Mouse (Mus musculus) midbrain, embryonic 15.5 days (tissue): ENCODE results near the gene Tmem198. TPM values are rescaled to one million over a fixed set of nuclear protein-coding genes. Genes with fewer than 3 reads are reported as not detected.

Experiments
- ATAC-seq: fragments of 200-750 bp; cut with Nextera tagmentation; replicated peaks from 2 replicates; pipeline ENCODE4 v1.8.0; 2017; ENCODE audit warnings: moderate TSS enrichment
- H3K27ac ChIP-seq: fragments of 300-500 bp; sonication (generic); 2 replicates; pipeline ENCODE4 v1.5.1; 2015; ENCODE audit warnings: mild to moderate bottlenecking, inconsistent platforms
- H3K27me3 ChIP-seq: fragments of 300-500 bp; sonication (generic); replicated peaks from 2 replicates; pipeline ENCODE4 v1.6.1; 2015; ENCODE audit warnings: inconsistent platforms
- H3K36me3 ChIP-seq: fragments of 300-500 bp; sonication (generic); replicated peaks from 2 replicates; pipeline ENCODE4 v1.6.1; 2015; ENCODE audit warnings: inconsistent platforms
- H3K4me1 ChIP-seq: fragments of 300-500 bp; sonication (generic); 2 replicates; pipeline ENCODE4 v1.6.1; 2015; ENCODE audit warnings: inconsistent platforms
- H3K4me2 ChIP-seq: fragments of 300-500 bp; sonication (generic); 2 replicates; pipeline ENCODE4 v1.6.1; 2015; ENCODE audit warnings: inconsistent platforms, mild to moderate bottlenecking, moderate library complexity
- H3K4me3 ChIP-seq: fragments of 300-500 bp; sonication (generic); 2 replicates; pipeline ENCODE4 v1.5.1; 2015; ENCODE audit warnings: mild to moderate bottlenecking, inconsistent platforms
- H3K9ac ChIP-seq: fragments of 300-500 bp; sonication (generic); 2 replicates; pipeline ENCODE4 v1.6.1; 2015; ENCODE audit warnings: mild to moderate bottlenecking, inconsistent platforms
- H3K9me3 ChIP-seq: fragments of 300-500 bp; sonication (generic); 2 replicates; pipeline ENCODE4 v1.6.1; 2016; ENCODE audit warnings: inconsistent platforms
- WGBS: fragments of 180-500 bp; shearing (Covaris S2); methylation state at CpG from one replicate; pipeline ENCODE4 v1.1.7; 2015; ENCODE audit warnings: mixed read lengths; 5-methylcytosine and 5-hydroxymethylcytosine counted together
- polyA plus RNA-seq: library from polyadenylated mRNA; unstranded; fragments of >200 nt; fragmentation: Nextera tagmentation; extraction: Ambion mirVana; gene quantifications from 2 replicates; pipeline ENCODE4 v1.2.1, GENCODE M21; 2015

Tmem198 gene
- polyA plus RNA-seq, 1 experiment from 2014 or later, result 60.0 TPM

DNA sequence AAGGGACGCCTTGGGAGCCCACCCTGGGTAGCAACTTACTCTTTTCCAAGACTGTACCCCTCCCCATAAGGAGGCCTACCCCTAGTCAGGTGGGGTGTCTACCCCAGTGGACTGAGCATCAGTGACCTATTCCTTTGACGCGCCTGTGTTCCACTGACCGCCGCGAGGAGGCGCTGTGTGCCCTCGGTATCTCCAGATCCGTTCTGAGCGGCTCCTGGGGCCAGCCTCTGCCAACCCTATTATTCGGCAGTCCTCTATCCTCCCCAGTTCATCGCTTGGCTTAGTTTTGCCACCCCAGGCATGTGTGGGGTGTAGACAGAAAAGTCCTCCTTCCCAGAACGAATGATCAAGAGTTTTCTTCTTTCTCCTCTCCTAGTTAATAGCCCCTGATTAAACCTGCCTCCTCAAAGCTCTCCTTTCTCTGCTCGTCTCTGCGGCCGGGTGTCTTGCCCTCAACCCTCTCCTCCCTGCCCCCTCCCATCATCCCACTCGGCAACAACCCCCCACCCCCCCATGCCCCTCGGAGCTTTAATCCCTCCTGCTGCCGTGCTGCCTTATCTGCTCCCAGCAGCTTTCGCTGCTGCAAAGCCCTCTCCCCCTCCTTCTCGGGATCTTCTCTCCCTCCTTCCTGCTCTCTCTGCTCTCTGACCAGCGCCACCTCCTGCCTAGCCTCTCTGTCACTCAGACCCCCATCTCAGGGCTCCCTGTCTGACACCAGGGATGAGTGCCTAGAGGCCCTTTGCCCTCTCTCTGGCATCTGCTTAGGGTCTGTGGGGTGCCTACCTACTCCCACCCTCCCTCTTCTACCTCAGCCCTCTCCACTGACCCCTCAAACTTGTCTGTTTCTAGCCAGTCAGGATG is 33.4 kb upstream of the Tmem198 start:
- Histone ChIP-seq H3K27me3 (peaks cover 10% of the 10 kb centered on the region), H3K4me1 (peaks cover 91% of the 10 kb centered on the region), H3K4me2 (peak overlapping the region; percentile 34), H3K36me3 (no peaks in the 10 kb centered on the region), H3K27ac (peak overlapping the region; percentile 82), H3K9me3 (no peaks in the 10 kb centered on the region), H3K4me3 (peak overlapping the region; percentile 17), H3K9ac (peak overlapping the region; percentile 16; the same call in 1 of the 2 replicates)
- 1% methylated on average over 22 of the region's 22 CpGs for WGBS
- peak; percentile 31 for ATAC-seq

DNA sequence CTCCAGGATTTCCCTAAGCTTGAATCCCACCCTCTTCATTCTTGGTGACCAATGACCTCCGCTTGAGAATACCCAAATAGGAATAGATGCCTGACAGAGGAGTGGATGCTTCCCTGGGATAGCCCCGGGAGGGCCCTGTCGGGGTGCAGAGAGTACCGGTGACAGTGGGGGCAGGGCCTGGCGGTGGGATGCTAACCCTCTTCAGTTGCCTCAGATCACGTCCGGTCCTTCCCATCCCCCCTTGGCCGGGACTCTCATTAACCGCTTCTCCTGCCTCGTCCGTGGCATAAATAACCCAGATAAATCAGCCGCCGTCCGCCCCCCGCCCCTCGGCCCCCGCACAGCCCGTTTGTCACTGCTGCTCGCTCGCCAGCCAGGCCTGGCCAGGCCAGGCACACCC is 32.7 kb upstream of the Tmem198 start:
- peaks cover 96% of the 10 kb centered on the region for H3K4me1 ChIP-seq
- no peak overlapping the region for H3K4me3 ChIP-seq
- H3K9ac ChIP-seq, result no peak overlapping the region; the same call in 1 of the 2 replicates
- H3K27me3 ChIP-seq, result peaks cover 15% of the 10 kb centered on the region
- no peaks in the 10 kb centered on the region for H3K9me3 ChIP-seq
- H3K4me2 ChIP-seq, result peak overlapping the region; percentile 34
- H3K36me3 ChIP-seq, result no peaks in the 10 kb centered on the region
- WGBS, result 2% methylated on average over 20 of the region's 20 CpGs
- peak overlapping the region; percentile 82 for H3K27ac ChIP-seq
- no peak for ATAC-seq

DNA sequence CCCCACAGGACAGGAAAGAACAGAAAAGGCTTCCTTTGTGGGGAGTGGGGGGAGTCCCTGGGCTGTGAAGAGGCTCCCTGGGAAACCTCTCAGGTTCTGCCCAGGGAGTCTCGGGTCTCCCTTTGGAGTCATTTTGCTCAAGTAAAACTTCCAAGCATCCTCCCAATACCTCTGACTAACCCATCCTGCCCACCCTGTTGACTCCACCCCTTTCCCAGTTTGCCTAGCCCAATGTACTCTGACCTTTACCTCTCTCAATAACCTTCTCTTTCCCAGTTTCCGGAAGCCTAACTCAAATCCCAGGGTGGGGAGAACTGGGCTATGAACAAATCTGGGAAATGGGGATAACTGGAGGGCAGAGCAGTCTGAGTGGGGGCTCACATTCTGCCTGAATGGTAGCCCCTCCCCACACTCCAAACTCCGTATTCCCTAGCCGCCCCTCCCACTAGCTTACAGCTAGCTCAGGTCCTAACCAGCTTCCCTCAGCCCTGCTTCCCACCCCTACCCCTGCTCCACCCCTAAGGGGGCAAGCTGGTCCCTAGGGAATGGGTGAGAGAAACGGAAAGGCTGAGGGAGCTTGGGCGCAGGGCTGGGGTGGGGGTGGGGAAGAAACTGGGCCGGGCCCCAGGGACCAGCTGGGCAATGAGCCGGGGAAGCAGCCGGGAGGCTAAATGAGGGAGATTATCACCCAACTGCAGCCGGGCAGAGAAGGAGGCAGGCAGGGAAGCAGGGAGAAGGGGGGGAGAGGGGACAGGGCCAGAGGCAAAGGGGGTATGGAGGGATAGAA is 31.9 kb upstream of the Tmem198 start:
- ATAC-seq, result no peak
- peaks cover 89% of the 10 kb centered on the region for H3K4me1 ChIP-seq
- peak overlapping the region; percentile 82 for H3K27ac ChIP-seq
- peaks cover 15% of the 10 kb centered on the region for H3K27me3 ChIP-seq
- no peaks in the 10 kb centered on the region for H3K36me3 ChIP-seq
- peak overlapping the region; percentile 34 for H3K4me2 ChIP-seq
- H3K4me3 ChIP-seq, result peak overlapping the region; percentile 7
- H3K9me3 ChIP-seq, result no peaks in the 10 kb centered on the region
- WGBS, result 4% methylated on average over 10 of the region's 10 CpGs
- 0 out of 2 replicates have a peak overlapping the region, but pooled peaks have one; percentile 7 for H3K9ac ChIP-seq

DNA sequence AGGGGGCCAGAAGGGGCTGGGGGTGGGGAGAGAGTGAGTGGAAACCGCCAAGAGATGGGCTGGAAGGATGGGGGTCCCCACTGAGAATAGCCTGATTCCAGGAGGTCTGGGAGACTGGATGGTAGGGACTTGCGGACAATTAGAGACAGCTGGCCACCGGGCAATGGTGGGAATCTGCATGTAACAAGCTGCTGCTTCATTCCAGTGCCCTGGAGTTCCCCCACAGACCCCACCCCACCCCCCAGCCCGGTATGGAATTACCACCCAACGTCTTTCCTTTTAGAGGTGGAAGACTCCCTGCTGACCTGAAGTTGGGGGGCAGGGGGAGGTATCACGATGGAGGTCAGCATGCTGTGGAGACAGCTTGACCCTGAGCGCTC is 31.3 kb upstream of the Tmem198 start:
- Histone ChIP-seq H3K27ac (peak overlapping the region; percentile 82), H3K4me1 (peaks cover 87% of the 10 kb centered on the region), H3K4me3 (peak overlapping the region; percentile 7), H3K27me3 (peaks cover 15% of the 10 kb centered on the region), H3K4me2 (peak overlapping the region; percentile 34), H3K9ac (0 out of 2 replicates have a peak overlapping the region, but pooled peaks have one; percentile 9), H3K36me3 (no peaks in the 10 kb centered on the region), H3K9me3 (no peaks in the 10 kb centered on the region)
- no peak for ATAC-seq
- WGBS, result 3% methylated on average over 7 of the region's 7 CpGs

DNA sequence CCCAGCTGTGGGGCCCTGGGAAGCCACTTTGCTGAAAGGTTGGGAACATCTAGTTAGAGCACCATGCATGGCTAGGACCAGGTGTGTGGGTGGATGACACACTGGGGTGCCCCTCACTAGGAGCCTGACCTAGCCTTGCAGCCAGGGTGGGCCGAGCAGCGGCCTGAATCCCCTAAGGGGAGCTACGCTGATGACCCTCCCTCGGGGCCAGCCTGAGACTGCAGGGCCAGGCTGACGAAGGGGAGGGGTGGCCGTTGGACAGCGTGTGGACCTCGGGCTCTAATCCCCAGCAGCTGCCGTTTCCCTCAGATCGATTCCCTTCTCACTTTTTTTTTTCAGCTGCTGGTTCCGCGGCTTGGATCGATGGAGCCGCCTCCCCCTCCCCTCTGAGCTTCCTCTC is 30.4 kb upstream of the Tmem198 start:
- ATAC-seq, result no peak
- Histone ChIP-seq H3K4me3 (peak overlapping the region; percentile 44), H3K4me1 (peaks cover 78% of the 10 kb centered on the region), H3K36me3 (no peaks in the 10 kb centered on the region), H3K9me3 (no peaks in the 10 kb centered on the region), H3K4me2 (peak overlapping the region; percentile 78), H3K27ac (peak overlapping the region; percentile 82), H3K9ac (0 out of 2 replicates have a peak overlapping the region, but pooled peaks have one; percentile 0), H3K27me3 (peaks cover 15% of the 10 kb centered on the region)
- 4% methylated on average over 14 of the region's 14 CpGs for WGBS

GRCm38 (mm10) chr1:75449377-75450135 is 29.8 kb upstream of the Tmem198 start:
- Histone ChIP-seq H3K36me3 (no peaks in the 10 kb centered on the region), H3K27me3 (peaks cover 15% of the 10 kb centered on the region), H3K9ac (peak overlapping the region; percentile 66; the same call in 1 of the 2 replicates), H3K4me3 (peak overlapping the region; percentile 44), H3K27ac (peak overlapping the region; percentile 82), H3K4me1 (peaks cover 71% of the 10 kb centered on the region), H3K4me2 (peak overlapping the region; percentile 78), H3K9me3 (no peaks in the 10 kb centered on the region)
- no peak for ATAC-seq
- 2% methylated on average over 8 of the region's 8 CpGs for WGBS

DNA sequence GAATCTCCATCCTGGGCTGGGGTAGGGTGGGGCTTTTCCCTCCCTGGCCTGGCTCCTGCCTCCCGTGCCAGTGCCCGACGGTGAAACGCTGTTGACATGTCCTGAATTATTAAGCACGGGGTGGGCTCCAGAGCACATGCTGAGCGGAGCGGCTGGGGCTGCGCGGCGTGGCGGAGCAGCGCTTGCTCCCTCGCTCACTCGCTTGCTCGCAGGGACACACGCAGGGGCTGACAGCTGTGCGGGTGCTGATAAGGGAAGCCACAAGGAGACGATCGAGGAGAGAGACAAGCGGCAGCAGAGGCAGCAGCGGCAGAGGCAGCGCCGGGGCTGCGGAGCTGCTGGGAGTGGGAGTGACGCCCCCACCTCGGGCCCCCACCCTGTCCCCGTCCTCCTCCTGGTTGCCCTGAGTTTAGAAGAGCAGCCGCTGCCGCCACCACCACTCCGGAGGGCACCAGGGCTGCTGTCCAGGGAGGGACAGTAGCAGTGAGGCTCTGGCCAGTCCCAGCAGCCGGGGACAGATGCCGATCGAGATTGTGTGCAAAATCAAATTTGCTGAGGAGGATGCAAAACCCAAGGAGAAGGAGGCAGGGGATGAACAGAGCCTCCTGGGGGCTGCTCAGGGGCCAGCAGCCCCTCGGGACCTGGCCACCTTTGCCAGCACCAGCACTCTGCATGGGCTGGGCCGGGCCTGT is 28.9 kb upstream of the Tmem198 start, which contains the start of gene Asic4:
Gene Asic4, plus strand, starts transcription at position 123 of the 692 bp plus-strand sequence.
- Histone ChIP-seq H3K4me3 (peak within 1 kb of the TSS; percentile 44), H3K9me3 (no peaks in the 10 kb centered on the region)

DNA sequence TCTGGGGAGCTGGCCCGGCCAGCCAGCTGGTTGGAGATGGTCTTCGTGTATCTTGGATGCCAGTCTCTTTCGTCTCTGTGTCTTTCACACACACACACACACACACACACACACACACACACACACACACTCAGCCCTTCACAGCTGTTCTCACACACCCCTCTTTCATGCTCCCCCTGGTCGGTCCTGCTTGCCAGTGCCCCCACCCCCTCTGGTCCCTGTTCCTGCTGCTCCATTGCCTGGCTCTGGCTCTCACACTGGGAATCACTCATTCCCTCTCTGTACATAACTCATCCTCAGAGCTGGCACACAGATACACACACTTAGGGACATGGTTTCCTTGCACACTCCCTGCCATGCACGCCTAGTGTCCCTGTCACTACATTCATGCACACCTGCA is 27.4 kb upstream of the Tmem198 start:
- H3K4me1 ChIP-seq, result peaks cover 62% of the 10 kb centered on the region
- peak overlapping the region; percentile 82 for H3K27ac ChIP-seq
- H3K4me3 ChIP-seq, result peak overlapping the region; percentile 44
- 42% methylated on average over 5 of the region's 5 CpGs for WGBS
- H3K9ac ChIP-seq, result peak overlapping the region; percentile 66
- no peaks in the 10 kb centered on the region for H3K36me3 ChIP-seq
- H3K27me3 ChIP-seq, result peaks cover 15% of the 10 kb centered on the region
- peak overlapping the region; percentile 78 for H3K4me2 ChIP-seq
- no peaks in the 10 kb centered on the region for H3K9me3 ChIP-seq
- ATAC-seq, result no peak

More for the DNA sequence above, 28.9 kb upstream of the Tmem198 start, which contains the start of gene Asic4:
- Histone ChIP-seq H3K36me3 (no peaks in the 10 kb centered on the region), H3K27me3 (peaks cover 15% of the 10 kb centered on the region), H3K9ac (peak within 1 kb of the TSS; percentile 66), H3K4me1 (peaks cover 63% of the 10 kb centered on the region), H3K4me2 (peak within 1 kb of the TSS; percentile 78), H3K27ac (peak within 1 kb of the TSS; percentile 82)
- 0 out of 2 replicates have a peak, but pooled peaks have one; percentile 22 for ATAC-seq
- WGBS, result 1% methylated on average over 35 of the region's 35 CpGs

DNA sequence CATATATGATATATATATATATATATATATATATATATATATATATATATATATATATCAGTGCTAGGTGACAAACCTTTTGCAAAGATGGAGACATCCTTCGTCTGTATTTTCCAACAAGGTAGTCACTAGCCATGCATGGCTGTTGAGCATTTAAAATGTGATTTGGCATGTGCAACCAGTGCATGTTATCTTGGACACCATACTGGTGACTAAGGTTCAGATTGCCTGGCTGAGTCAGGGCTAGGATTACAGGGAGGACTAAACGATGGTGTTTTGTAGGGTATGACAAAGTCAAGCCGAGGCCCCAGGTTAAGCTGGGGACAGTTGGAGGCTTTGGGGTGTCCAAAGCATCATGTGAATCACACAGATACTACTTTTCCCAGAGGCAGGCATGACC is 23.9 kb upstream of the Tmem198 start:
- 61% methylated on average over 3 of the region's 3 CpGs for WGBS
- H3K4me1 ChIP-seq, result peaks cover 56% of the 10 kb centered on the region
- H3K27ac ChIP-seq, result peak overlapping the region; percentile 76; the same call in 1 of the 2 replicates

DNA sequence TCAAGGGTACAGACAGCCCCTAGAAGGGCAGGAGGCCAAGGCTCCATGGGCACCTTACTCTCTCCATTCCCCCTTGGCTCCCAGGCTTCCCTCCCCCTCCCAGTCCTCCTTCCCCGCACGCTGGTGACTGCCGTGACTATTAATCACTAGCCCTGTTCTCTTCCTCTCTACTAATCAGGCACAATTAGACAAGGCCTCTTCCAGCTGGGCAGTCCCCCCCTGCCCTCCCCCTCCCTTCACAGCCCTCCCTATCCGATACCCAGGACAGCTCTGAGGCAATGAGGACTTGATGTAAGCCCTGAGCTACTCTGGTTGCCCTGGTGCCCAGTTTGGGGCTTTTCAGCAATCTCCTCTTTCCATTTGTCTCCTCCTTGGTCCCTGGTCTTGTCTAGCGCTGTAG is 23.4 kb upstream of the Tmem198 start:
- Histone ChIP-seq H3K4me1 (peaks cover 50% of the 10 kb centered on the region), H3K27ac (peak overlapping the region; percentile 76), H3K9ac (no peak overlapping the region; the same call in 1 of the 2 replicates), H3K36me3 (no peaks in the 10 kb centered on the region), H3K4me2 (peak overlapping the region; percentile 52), H3K4me3 (no peak overlapping the region), H3K9me3 (no peaks in the 10 kb centered on the region), H3K27me3 (peaks cover 5% of the 10 kb centered on the region)
- 12% methylated on average over 5 of the region's 5 CpGs for WGBS
- peak; percentile 10; the same call in 1 of the 2 replicates for ATAC-seq

More for the DNA sequence above, 23.9 kb upstream of the Tmem198 start:
- H3K27me3 ChIP-seq, result peaks cover 8% of the 10 kb centered on the region
- ATAC-seq, result no peak
- no peak overlapping the region; the same call in 1 of the 2 replicates for H3K9ac ChIP-seq
- H3K36me3 ChIP-seq, result no peaks in the 10 kb centered on the region
- H3K4me3 ChIP-seq, result no peak overlapping the region
- no peaks in the 10 kb centered on the region for H3K9me3 ChIP-seq
- peak overlapping the region; percentile 52 for H3K4me2 ChIP-seq
